Mouse (Mus musculus): Measurements from ENCODE around the gene 2300002M23Rik. TPM values are rescaled to one million over a fixed set of nuclear protein-coding genes. Genes with fewer than 3 reads are reported as not detected.

The 2300002M23Rik gene
- total and polyA plus RNA-seq, 3 experiments, result 0.27 TPM; not detected in 2

DNA sequence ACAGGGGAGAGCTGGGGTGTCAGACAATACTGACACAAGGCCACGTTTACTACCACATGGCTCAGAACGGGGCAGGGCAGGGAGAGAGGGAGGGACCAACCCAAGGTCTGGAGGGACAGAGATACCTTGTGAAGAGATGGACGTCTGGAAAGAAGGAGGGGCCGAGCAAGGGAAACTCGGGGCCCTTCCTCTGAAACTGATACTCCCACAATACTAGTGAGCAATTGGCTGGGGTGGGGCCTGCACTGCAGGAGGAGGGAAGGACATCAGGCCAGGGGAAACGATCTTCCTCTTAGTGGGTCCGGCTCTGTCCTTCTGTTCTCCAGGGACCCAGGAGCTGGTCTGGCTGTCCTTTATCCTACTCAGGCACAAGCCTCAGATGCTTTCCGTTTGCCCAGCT, 16.4 kb upstream of the 2300002M23Rik start:
- H3K27me3 ChIP-seq (ENCODE audit: insufficient read depth, low read length), result peaks cover 7% of the 10 kb centered on the region; the same call in 1 of the 2 replicates
- ATAC-seq (ENCODE audit: extremely low read depth, insufficient number of reproducible peaks, low FRiP score, poor library complexity, severe bottlenecking), result no peak
- H3K4me3 ChIP-seq (ENCODE audit: low read depth, low read length), result no peak overlapping the region
- TF ChIP-seq TAL1 (conservative IDR thresholded peaks at IDR 0.05; ENCODE audit: low read depth, low read length) (no peak), POLR2AphosphoS5 (IDR thresholded peaks at IDR 0.05; ENCODE audit: insufficient replicate concordance, low read depth, low read length) (no peak), CTCF (IDR thresholded peaks at IDR 0.05; ENCODE audit: low read depth, low read length) (no peak), GATA2 (IDR thresholded peaks at IDR 0.05; ENCODE audit: borderline replicate concordance, low read depth, low read length) (no peak), GATA1 (IDR thresholded peaks at IDR 0.05; ENCODE audit: borderline replicate concordance, low read length) (no peak)
- no peak for DNase-seq (ENCODE audit: low spot score)
- no peaks in the 10 kb centered on the region for H3K9me3 ChIP-seq (replicated peaks)
- H3K4me1 ChIP-seq (ENCODE audit: insufficient read depth, low read depth, low read length), result no peaks in the 10 kb centered on the region
- H3K36me3 ChIP-seq (replicated peaks), result no peaks in the 10 kb centered on the region

DNA sequence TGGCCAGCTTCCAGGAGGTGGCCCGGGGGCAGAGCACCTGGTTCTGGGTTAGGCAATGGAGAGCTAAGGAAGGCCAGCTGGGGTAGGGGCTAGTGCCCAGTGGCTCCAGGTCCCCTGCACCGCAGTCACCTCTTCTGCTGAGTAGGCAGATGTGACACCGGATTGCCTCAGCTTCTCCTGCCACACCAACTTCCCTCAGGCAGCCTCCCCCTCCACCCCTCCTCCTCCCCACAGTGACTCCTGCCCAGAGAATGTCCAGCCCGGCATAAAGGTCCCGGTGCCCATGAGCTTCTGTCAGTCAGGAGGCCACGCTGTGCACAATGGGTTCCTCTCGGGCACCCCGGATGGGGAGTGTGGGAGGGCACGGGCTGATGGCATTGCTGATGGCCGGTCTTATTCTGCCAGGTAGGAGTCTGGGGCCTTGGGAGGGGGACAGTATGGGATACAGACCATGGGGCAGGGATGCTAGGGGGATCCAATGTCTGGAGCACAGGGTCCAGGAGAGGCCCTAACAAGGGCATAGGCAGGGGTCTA, 15.3 kb upstream of the 2300002M23Rik start, which contains the start of gene Cdsn:
Gene Cdsn, plus strand, starts transcription at position 248 of the 534 bp plus-strand sequence.
- TF ChIP-seq GATA2 (IDR thresholded peaks at IDR 0.05; ENCODE audit: borderline replicate concordance, low read depth, low read length) (no peak), POLR2AphosphoS5 (IDR thresholded peaks at IDR 0.05; ENCODE audit: insufficient replicate concordance, low read depth, low read length) (no peak), GATA1 (IDR thresholded peaks at IDR 0.05; ENCODE audit: borderline replicate concordance, low read length) (no peak), CTCF (IDR thresholded peaks at IDR 0.05; ENCODE audit: low read depth, low read length) (no peak), TAL1 (conservative IDR thresholded peaks at IDR 0.05; ENCODE audit: low read depth, low read length) (no peak)
- ATAC-seq (ENCODE audit: extremely low read depth, insufficient number of reproducible peaks, low FRiP score, poor library complexity, severe bottlenecking) (no peak), DNase-seq (ENCODE audit: low spot score) (no peak)
- H3K4me1 ChIP-seq (ENCODE audit: insufficient read depth, low read depth, low read length), result no peaks in the 10 kb centered on the region
- H3K9me3 ChIP-seq (replicated peaks), result 0 out of 2 replicates have a peak, but pooled peaks cover 3% of the 10 kb centered on the region
- H3K36me3 ChIP-seq (replicated peaks), result no peaks in the 10 kb centered on the region
- peaks cover 7% of the 10 kb centered on the region; the same call in 1 of the 2 replicates for H3K27me3 ChIP-seq (ENCODE audit: insufficient read depth, low read length)
- no peak within 1 kb of the TSS for H3K4me3 ChIP-seq (ENCODE audit: low read depth, low read length)

DNA sequence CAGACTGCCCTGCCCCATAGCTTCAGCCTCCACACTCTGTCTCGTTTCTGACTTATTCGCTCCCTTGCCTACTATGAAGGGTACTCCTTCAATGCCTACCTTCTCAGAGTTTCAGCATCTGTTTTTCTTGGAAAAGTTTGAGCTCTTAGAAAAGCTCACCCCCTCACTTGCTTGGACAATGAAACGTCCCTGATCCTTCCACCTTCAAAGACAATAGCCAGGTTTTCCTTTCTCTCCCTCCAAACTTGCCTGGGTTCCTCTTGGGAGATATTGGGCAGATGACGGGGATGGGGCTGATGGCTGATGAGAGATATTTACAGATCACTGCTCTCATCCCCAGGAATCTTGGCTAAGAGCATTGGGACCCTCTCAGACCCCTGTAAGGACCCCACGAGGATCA, 12.9 kb upstream of the 2300002M23Rik start:
- H3K9me3 ChIP-seq (replicated peaks), result 0 out of 2 replicates have a peak, but pooled peaks cover 3% of the 10 kb centered on the region
- peaks cover 7% of the 10 kb centered on the region; the same call in 1 of the 2 replicates for H3K27me3 ChIP-seq (ENCODE audit: insufficient read depth, low read length)
- no peak for ATAC-seq (ENCODE audit: extremely low read depth, insufficient number of reproducible peaks, low FRiP score, poor library complexity, severe bottlenecking)
- no peaks in the 10 kb centered on the region for H3K4me1 ChIP-seq (ENCODE audit: insufficient read depth, low read depth, low read length)
- no peaks in the 10 kb centered on the region for H3K36me3 ChIP-seq (replicated peaks)
- TF ChIP-seq GATA1 (IDR thresholded peaks at IDR 0.05; ENCODE audit: borderline replicate concordance, low read length) (no peak), POLR2AphosphoS5 (IDR thresholded peaks at IDR 0.05; ENCODE audit: insufficient replicate concordance, low read depth, low read length) (no peak), TAL1 (conservative IDR thresholded peaks at IDR 0.05; ENCODE audit: low read depth, low read length) (no peak), GATA2 (IDR thresholded peaks at IDR 0.05; ENCODE audit: borderline replicate concordance, low read depth, low read length) (no peak), CTCF (IDR thresholded peaks at IDR 0.05; ENCODE audit: low read depth, low read length) (no peak)
- no peak overlapping the region for H3K4me3 ChIP-seq (ENCODE audit: low read depth, low read length)
- DNase-seq (ENCODE audit: low spot score), result no peak

DNA sequence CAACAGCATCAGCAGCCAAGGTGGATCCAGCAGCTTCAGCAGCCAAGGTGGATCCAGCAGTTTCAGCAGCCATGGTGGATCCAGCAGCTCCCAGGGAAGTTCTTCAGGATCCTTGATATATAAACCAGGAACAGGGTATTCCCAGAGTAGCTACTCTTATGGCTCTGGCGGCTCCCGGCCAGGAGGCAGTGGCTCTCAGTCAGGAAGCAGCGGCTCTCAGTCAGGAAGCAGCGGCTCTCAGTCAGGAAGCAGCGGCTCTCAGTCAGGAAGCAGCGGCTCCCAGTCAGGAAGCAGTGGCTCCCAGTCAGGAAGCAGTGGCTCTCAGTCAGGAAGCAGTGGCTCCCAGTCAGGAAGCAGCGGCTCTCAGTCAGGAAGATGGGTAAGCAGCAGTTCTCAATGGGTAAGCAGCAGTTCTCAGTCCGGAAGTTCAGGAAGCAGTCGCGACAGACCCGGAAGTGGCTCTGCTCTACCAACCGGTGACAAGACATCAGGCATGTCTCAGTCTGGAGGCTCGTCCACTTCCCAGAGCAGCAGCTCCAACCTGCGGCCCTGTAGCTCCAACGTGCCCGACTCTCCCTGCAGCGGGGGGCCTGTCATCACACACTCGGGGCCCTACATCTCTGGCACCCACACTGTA, 12.4 kb upstream of the 2300002M23Rik start:
- Histone ChIP-seq H3K27me3 (ENCODE audit: insufficient read depth, low read length) (peaks cover 7% of the 10 kb centered on the region; the same call in 1 of the 2 replicates), H3K9me3 (replicated peaks) (0 out of 2 replicates have a peak, but pooled peaks cover 3% of the 10 kb centered on the region), H3K4me3 (ENCODE audit: low read depth, low read length) (no peak overlapping the region), H3K4me1 (ENCODE audit: insufficient read depth, low read depth, low read length) (no peaks in the 10 kb centered on the region), H3K36me3 (replicated peaks) (no peaks in the 10 kb centered on the region)
- DNase-seq (ENCODE audit: low spot score) (no peak), ATAC-seq (ENCODE audit: extremely low read depth, insufficient number of reproducible peaks, low FRiP score, poor library complexity, severe bottlenecking) (no peak)
- TF ChIP-seq POLR2AphosphoS5 (IDR thresholded peaks at IDR 0.05; ENCODE audit: insufficient replicate concordance, low read depth, low read length), result no peak
- TF ChIP-seq CTCF (IDR thresholded peaks at IDR 0.05; ENCODE audit: low read depth, low read length), result no peak
- TF ChIP-seq GATA1 (IDR thresholded peaks at IDR 0.05; ENCODE audit: borderline replicate concordance, low read length), result no peak
- no peak for TF ChIP-seq GATA2 (IDR thresholded peaks at IDR 0.05; ENCODE audit: borderline replicate concordance, low read depth, low read length)
- TF ChIP-seq TAL1 (conservative IDR thresholded peaks at IDR 0.05; ENCODE audit: low read depth, low read length), result no peak

DNA sequence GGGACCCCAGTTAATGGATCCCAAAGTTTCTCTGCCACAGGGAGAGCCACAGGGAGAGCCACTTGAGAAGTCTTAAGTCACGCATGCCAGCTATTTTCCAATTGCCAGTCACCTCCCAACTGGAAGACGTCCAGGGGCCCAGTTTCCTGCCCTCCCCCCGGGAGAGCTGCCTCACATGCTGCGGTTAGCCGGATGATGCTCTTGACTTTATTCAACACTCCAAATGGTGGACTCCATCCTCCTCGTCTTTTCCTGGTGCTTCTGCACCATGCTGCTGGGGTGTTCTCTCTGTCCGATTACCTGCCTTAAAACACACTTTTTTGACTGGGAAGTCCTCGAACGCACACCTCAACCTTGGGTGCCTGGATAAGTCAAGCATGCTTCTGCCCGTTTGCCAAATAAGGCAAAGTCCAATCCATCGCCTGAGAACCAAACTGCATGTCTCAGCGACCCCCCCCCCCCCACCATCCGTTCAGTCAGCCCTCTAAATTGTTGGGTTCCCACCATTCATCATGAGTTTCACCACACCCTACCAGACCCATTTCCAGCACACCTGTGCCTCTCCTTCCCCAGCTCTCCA, 11.0 kb upstream of the 2300002M23Rik start:
- H3K27me3 ChIP-seq (ENCODE audit: insufficient read depth, low read length), result peaks cover 10% of the 10 kb centered on the region; the same call in 1 of the 2 replicates
- H3K4me1 ChIP-seq (ENCODE audit: insufficient read depth, low read depth, low read length), result no peaks in the 10 kb centered on the region
- no peak for DNase-seq (ENCODE audit: low spot score)
- H3K36me3 ChIP-seq (replicated peaks), result no peaks in the 10 kb centered on the region
- no peak for ATAC-seq (ENCODE audit: extremely low read depth, insufficient number of reproducible peaks, low FRiP score, poor library complexity, severe bottlenecking)
- H3K4me3 ChIP-seq (ENCODE audit: low read depth, low read length), result no peak overlapping the region
- H3K9me3 ChIP-seq (replicated peaks), result 0 out of 2 replicates have a peak, but pooled peaks cover 3% of the 10 kb centered on the region
- no peak for TF ChIP-seq CTCF (IDR thresholded peaks at IDR 0.05; ENCODE audit: low read depth, low read length)
- TF ChIP-seq GATA1 (IDR thresholded peaks at IDR 0.05; ENCODE audit: borderline replicate concordance, low read length), result no peak
- TF ChIP-seq GATA2 (IDR thresholded peaks at IDR 0.05; ENCODE audit: borderline replicate concordance, low read depth, low read length), result no peak
- no peak for TF ChIP-seq POLR2AphosphoS5 (IDR thresholded peaks at IDR 0.05; ENCODE audit: insufficient replicate concordance, low read depth, low read length)
- no peak for TF ChIP-seq TAL1 (conservative IDR thresholded peaks at IDR 0.05; ENCODE audit: low read depth, low read length)

DNA sequence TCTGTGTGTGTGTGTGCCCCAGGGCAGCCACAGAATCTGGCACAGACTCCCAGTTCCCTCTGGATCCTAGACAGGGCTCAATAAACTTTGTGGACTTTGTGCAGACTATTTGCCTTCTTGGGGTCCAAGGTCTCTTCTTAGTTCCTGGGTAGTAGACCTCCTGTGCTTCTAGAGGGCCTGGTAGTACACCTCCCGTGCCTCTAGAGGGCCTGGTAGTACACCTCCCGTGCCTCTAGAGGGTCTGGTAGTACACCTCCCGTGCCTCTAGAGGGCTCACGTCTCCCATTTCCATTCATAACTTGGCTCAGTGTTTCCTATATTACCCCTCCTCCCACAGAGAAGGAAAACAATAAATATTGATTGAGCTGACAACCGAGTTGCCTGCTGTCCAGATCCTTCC, 10.4 kb upstream of the 2300002M23Rik start:
- ATAC-seq (ENCODE audit: extremely low read depth, insufficient number of reproducible peaks, low FRiP score, poor library complexity, severe bottlenecking) (no peak), DNase-seq (ENCODE audit: low spot score) (no peak)

More for the DNA sequence above, 10.4 kb upstream of the 2300002M23Rik start:
- no peak overlapping the region for H3K4me3 ChIP-seq (ENCODE audit: low read depth, low read length)
- no peaks in the 10 kb centered on the region for H3K36me3 ChIP-seq (replicated peaks)
- H3K27me3 ChIP-seq (ENCODE audit: insufficient read depth, low read length), result peaks cover 8% of the 10 kb centered on the region; the same call in 1 of the 2 replicates
- no peak for TF ChIP-seq GATA2 (IDR thresholded peaks at IDR 0.05; ENCODE audit: borderline replicate concordance, low read depth, low read length)
- no peak for TF ChIP-seq GATA1 (IDR thresholded peaks at IDR 0.05; ENCODE audit: borderline replicate concordance, low read length)
- TF ChIP-seq POLR2AphosphoS5 (IDR thresholded peaks at IDR 0.05; ENCODE audit: insufficient replicate concordance, low read depth, low read length), result no peak
- TF ChIP-seq TAL1 (conservative IDR thresholded peaks at IDR 0.05; ENCODE audit: low read depth, low read length), result no peak
- TF ChIP-seq CTCF (IDR thresholded peaks at IDR 0.05; ENCODE audit: low read depth, low read length), result peak; percentile 78
- no peaks in the 10 kb centered on the region for H3K4me1 ChIP-seq (ENCODE audit: insufficient read depth, low read depth, low read length)
- H3K9me3 ChIP-seq (replicated peaks), result 0 out of 2 replicates have a peak, but pooled peaks cover 3% of the 10 kb centered on the region
